Mouse (Mus musculus): ENCODE data around the gene Ldhc.

GRCm38 (mm10) chr7:46859031-46859430 is 2.0 kb upstream of the Ldhc start:
- no peak for TF ChIP-seq CTCF (IDR thresholded peaks at IDR 0.05; ENCODE audit: low read depth)
- TF ChIP-seq EP300 (IDR thresholded peaks at IDR 0.05; ENCODE audit: low read depth), result no peak
